Mouse (Mus musculus): ENCODE data around the gene Nags.

Gene Nags

DNA sequence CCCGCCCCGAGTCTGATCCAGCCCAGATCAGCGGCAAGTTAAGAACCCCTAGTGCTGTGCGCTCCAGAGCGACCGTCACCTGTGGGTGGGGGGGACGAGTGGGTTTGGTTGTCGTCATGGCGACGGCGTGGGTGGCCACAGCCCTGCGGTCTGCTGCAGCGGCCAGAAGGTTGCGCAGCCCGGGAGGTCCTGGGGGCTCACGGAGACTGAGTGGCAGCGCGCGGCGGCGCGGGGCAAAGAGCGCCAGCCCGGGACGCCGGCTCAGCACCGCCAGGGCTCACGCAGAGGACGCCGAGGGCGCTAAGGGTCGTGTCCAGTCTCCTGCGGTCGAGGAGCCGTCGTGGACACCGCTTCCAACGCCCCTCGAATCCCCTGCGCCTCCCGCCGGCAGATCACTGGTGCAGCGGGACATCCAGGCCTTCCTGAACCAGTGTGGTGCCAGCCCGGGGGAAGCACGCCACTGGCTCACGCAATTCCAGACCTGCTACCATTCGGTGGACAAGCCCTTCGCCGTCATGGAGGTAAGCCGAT, at the start of gene Nags:
Gene Nags, plus strand, starts transcription at position 43 of the 531 bp plus-strand sequence.
- DNase-seq, result no peak

DNA sequence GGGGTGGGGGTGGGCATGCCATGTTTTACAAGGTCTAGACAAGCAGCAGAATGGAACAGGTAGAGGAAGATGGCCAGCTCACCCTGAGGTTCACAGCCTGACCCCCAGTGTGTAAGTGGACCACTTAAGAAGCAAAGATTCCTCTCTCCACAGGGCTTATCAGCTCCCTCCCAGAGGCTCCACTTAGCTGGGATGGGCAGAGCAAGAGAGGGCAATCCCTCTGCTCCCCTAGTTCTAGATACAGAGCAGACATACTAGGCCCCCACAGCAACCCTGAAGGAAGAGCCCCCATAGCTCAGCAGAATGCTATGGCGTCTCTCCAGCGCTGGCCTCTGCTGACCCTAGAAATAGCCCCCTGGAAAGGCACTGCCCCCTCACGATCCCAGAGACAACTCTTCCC, 49.6 kb upstream of the Nags start:
- no peak for DNase-seq

DNA sequence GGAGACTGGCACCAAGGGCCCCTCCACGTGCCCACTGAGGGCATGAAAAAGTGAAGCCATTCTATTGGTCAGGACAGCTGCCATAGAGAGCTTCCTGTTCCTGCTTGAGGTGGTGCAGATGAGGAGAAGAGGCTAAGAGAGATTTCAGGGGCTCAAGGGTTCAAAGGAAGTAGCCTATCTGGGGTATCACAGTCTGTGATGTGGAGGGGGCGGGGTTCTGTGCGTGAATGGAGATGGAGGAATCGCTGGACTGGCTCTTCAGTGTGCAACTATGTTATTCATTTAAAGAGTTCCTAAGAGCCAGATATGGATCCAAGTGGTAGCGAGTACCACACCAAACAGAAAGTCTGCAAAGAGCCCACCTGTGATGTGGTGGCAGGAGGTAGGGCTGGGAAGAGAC, 48.9 kb upstream of the Nags start:
- DNase-seq, result no peak

DNA sequence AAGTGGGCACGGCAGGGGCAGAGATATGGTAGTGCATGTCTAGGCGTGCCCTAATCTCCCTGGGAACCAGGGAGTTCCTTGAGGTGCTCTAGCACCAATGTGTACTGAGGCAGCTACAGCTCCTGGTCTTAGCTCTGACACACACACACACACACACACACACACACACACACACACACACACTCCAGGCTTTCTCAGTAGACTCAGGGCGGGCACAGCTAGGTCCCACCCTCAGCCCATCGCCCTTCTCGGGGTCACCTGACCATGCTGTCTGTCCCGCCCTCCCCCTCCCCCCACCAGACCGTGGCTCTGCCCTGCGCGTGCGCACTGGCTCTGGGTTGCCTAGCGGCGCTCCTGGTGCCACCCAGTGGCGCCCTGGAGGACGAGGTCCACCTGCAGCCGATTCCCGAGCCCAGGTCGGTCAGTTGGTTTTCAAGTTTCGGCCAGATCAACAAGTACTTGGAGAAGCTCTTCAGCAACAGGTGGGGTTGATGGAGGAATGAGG, 48.4 kb upstream of the Nags start:
- peak; percentile 77 to 88 for DNase-seq

DNA sequence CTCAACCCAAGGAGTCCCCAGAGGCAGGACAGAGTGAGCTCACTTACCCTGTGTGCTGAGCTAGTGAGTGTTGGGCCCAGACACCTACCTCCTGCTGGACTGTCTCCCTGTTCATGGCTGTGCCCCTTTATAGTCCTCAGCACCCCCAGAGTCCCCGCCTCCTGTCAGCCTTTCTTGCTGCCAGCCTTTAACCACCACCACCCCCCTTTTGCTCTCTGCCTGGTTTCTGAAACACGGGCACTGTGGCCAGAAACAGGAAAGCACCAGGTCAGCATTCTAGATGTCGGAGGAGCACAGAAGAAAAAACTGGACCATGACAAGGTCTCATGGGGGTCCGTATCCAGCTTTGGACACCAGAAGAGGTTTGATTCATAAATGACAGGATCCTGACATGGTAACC, 44.1 kb upstream of the Nags start, which contains the start of gene Ppy:
Gene Ppy, minus strand, starts transcription at position 101 of the 400 bp plus-strand sequence.
- no peak for DNase-seq

DNA sequence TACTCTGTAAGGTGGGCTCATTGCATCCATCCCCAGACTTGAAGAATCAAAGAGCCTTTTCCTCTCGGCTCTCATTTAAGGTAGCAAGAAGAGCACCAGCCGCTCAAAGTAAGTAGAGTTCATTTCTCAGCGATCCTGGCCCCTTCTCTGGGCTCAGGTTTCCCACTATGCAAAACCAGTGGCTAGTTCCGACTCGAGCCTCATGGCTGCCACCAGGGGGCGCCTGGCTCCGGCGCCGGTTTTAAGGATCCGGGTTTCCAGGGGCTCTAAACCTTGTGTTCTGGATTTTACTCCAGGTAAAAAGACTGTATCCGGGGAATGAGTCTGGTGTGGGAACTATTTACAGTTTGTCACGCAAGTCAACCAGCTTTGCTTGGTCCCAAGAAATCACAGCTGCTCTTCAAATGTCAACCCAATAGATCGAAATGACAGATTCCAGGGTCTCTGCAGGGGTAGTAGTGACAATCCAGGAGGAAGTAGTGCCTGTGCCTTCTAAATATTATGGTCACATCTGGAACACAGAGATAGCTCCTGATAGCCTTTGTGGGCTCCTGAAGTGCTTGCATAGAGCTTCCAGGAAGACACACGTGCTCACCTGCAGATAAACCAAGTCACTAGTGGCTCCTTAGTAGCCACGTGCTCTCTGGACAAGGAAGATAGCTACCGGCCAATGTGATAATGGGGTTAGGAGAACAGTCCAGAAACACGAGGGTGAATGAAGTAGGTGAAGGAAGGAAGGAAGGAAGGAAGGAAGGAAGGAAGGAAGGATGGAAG, 42.6 kb upstream of the Nags start:
- peak; percentile 79 to 87 for DNase-seq

DNA sequence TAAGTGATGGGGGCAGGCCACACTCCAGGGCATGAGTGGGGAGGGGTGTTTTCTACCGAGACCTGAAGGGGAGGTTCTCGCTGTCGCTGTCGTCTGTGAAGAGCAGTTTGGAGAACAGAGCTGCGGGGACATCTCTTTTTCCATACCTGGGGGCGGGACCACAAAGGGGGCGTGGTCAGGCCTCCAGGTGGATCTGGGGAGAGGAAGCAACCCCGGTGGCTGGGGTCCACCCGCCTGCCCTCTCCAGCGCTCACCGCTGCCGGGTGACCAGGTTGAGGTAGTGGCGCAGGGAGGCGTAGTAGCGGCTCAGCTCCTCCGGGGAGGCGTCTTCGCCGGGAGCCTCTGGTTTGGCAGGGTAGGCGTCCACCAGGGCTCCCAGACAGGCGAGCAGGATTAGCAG, 38.4 kb upstream of the Nags start:
- DNase-seq, result no peak

DNA sequence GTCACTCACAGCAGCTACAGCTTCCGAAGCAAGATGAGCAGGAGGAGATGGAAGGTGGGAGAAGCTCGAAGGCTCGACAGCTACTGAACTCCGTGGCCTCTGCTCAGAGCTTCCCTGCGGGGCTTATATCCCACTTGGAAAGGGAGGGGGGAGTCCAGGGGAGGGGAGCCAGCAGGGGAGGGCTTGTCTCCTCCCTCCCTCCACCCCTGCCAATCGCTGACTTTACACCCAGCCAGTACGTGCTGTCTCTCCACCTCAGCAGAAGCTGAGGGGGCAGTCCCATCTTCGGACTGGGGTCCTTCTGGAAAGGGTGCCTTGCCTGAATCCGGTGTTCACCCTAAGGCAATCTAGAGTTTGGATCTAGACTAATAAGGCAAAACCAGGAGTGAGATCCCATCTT, 37.6 kb upstream of the Nags start, which contains the start of gene Pyy:
Gene Pyy, minus strand, starts transcription at position 101 of the 400 bp plus-strand sequence.
- no peak for DNase-seq

DNA sequence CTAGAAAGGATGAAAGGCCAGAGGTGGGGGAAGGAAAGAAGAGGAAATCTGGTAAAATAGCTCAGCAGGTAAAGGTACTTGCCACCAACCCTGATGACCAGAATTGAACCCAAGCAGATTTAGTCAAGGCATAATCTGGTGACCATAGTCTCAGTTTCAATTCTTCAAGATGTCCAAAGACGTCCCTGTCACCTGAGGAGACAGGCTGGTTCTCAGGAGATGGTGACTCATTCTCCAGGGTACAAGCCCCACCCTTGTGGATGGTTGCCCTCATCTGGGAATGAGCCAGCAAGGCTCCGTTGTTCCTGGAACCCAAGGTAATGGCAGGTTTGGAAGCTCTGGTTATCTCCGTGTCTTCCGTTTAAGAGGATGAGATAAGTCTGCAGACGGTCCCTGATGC, 33.7 kb upstream of the Nags start:
- DNase-seq, result no peak

DNA sequence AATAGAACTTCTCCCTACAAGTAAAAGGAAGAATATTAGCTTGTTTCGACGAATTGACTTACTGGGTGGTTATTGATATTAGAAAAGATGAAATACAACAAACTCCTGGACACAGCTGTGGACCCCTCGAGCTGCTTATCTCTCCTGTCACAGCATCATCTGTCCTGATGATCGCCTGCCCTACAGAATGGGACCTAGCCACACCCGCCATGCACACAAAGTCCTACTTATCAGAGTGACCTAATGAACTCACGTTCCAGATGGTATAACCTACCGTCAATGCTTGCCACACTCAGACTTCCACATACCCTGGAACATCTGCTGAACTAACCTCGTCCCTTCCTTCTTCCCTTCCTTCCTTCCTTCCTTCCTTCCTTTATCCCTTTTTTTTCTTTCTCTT, 29.1 kb upstream of the Nags start:
- DNase-seq, result no peak

DNA sequence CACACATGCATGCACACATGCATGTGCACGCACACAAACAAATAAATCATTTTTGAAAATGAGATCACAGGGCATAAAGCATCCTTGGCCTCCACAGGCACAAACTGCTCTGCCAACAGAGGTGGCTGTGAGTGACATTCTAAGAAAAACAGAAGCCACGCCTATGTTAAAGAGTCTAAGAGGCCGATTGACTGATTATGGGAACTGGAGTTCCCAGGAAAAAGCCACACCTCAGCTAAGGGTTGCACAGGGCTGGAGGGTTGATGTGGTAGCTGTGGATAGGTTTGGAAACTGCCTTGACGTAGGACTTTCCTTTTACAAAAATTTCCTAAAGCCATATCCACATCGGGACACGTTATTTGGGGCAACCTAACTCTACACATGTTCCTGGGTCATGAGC, 27.9 kb upstream of the Nags start:
- no peak for DNase-seq

DNA sequence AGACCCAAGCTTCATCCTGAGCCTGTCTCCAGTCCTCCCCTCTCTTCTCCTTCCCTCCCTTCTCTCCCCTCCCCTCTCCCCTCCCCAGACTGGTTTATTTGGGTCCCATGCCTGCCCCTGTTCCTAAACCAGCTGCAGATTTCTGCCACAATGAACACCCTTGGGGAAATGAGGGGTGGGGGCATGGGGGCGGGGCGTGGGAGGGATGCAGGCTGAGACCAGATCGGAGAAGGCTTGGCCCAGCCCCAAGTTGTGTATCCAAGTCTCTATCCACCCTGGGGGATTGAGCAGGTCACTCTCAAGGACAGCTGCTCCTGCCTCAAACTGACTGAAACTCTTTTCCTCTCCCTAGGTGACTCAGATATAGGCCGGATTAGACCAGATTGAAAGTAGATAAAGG, 10.8 kb upstream of the Nags start:
- no peak for DNase-seq

DNA sequence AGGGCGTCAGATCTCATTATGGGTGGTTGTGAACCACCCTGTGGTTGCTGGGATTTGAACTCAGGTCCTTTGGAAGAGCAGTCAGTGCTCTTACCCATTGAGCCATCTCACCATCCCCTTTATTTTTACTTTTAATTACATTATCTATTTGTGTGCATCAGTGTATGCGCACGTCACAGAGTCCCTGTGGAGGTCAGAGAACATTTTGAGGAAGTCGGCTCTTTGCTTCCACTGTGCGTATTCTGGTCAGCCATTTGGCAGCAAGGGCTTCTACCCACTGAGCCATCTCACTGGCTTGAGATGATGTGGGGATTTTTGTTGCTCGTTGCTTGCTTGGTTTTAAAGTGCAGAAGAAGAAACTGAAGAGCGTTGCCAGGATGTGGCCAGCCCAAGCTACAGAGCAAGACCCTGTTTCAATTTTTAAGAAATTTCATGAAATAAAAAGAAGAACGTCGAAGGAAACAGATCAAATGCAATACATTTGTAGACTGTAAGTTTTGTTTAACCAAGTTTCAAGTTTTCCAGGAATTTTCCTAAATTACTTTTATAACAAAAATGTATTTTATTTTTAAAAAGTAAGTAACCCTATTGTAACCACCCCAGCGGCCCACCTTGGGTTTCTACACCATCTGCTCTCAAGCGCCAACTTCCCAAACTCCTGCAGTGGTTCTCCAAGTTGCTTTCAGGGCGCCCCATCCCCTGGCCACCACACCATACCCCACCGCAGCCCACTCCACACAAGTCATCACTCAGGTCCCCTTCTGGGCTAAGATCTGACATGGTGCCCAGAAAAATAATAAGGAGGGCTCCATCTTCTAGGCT, 7.5 kb upstream of the Nags start:
- no peak for DNase-seq

DNA sequence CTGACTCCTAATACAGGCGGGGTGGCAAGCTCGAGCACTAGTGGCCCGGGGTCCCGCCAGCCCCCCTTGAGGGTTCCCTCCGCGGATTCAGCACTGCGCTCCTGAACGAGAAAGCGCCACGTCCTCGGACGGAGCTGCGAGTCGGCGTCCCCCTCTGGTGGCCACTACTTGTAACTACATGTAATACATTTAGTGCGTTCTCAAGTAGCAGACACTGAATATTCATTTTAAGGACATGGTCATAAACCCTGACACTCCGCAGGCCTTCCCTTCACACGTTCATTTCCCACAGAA, 6.9 kb upstream of the Nags start:
- peak; percentile 73 to 86 for DNase-seq

DNA sequence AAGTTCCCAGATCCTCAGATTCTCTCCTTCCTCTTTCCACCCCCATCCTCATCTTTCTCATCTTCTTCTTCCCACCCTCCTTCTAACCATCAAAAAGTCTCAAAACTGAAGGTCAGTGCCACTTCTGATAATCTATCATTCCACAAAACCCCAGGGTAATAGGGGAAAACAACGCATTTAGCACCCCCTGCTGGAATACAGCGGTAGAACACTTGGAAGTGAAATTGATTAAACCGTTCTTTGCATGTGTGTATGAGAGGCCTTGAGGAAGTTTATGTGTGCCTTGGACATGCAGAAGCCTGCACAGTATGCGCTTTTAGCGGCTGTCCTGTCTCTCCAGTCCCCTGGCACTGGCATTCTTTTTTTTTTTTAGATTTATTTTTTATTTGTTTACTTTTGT, 4.8 kb upstream of the Nags start:
- peak; percentile 53 to 78 for DNase-seq

DNA sequence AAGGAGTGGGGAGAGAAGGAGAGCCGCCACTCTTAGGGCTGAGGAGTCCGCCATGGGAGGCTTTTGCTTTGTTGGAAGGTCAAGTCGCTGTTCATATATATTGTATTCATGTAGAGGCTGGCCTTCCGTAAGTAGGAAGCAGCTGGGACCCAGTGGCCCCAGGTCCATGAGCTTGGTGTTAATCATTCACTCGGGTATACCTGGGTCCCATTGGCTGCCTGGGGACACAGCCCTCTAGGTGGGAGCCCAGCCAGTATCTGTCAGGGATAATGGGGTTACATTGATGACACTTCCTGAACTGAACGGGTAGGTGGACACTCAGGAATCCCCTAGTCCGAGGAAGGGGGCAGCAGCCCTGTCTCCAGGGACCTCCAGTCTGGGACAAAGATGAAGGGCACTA, 3.0 kb upstream of the Nags start:
- DNase-seq, result no peak

DNA sequence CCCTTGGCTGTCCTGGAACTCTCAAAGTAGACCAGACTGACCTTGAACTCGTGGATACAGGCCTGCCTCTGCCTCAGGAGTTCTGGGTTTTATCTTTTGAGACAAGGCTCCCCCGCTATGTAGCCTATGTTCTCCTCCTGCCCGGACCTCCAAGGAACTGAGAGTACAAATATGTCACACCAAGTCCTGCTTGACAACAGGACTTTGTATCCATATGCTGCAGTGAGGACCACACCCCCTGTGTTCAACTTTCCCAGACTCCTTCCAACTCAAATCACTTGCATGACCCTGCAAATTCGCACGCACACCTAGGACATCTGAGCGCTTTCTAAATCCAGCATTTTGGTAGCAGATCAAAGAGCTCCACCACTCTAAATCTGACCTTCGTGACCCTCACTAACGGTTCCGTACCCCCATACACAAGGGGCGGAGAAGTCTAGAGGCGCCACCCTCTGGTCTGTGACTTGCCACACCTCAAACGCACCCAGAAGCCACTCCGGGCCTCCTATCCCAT, 299 bp upstream of the Nags start:
- no peak for DNase-seq

DNA sequence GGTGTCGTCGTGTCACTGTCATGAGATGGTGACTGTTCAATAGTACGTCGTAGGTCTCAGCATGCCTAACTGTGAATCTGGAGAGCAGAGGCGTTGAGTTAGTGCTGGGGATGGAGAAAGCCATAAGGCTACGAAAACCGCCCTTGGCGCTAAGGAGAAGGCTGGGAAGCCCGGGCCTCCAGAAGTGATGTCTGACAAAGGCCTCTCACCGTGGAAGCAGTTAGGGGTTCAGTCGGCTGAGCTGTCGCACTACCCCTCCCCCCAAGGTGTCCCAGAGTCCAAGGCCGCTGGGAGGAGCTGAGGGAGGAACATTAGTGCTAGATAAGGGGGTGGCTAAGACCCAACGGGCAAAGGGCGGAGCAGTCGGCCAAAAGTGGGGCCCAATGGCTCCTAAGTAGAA, 692 bp downstream of the Nags start:
- no peak for DNase-seq

DNA sequence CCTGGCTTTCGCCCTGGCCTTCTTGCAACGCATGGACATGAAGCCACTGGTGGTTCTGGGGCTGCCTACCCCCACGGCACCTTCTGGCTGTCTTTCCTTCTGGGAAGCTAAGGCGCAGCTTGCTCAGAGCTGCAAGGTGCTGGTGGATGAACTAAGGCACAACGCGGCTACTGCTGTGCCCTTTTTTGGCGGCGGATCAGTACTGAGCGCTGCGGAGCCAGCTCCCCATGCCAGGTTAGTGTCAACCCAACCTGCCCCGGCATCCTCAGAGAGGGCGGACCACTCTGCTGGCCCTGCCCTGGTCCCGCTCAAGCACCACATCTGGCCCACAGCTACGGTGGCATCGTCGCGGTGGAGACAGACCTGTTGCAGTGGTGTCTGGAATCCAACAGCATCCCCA, 1.2 kb downstream of the Nags start:
- no peak for DNase-seq

DNA sequence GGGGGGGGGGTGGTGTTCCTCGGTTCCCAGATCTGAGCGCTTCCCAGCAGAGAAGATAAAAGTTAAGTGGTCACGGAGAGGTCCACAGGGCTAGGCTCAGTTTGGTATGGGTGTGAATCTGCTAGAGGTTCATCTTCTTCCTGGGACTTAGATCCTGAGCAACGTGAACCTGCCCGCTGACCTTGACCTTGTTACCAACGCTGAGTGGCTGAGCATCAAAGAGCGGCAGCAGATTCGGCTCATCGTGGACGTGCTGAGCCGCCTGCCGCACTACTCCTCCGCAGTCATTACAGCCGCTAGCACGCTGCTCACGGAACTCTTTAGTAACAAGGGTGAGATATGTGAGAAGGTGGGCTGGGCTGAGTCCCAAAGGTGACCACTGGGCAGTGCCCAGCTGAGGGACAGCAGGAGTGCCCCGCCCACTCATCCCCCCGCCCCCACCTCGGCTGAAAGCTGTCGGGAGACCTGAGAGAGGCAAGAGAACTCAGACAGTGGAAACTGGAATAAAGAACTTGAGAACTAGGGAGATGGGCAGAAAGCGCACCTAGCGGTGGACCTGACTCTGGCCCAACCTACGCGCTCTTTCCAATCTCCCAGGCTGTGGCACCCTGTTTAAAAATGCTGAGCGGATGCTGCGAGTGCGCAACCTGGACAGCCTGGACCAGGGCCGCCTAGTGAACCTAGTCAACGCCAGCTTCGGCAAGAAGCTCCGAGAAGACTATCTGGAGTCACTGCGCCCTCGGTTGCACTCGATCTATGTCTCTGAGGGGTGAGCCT, 2.1 kb downstream of the Nags start:
- no peak for DNase-seq

DNA sequence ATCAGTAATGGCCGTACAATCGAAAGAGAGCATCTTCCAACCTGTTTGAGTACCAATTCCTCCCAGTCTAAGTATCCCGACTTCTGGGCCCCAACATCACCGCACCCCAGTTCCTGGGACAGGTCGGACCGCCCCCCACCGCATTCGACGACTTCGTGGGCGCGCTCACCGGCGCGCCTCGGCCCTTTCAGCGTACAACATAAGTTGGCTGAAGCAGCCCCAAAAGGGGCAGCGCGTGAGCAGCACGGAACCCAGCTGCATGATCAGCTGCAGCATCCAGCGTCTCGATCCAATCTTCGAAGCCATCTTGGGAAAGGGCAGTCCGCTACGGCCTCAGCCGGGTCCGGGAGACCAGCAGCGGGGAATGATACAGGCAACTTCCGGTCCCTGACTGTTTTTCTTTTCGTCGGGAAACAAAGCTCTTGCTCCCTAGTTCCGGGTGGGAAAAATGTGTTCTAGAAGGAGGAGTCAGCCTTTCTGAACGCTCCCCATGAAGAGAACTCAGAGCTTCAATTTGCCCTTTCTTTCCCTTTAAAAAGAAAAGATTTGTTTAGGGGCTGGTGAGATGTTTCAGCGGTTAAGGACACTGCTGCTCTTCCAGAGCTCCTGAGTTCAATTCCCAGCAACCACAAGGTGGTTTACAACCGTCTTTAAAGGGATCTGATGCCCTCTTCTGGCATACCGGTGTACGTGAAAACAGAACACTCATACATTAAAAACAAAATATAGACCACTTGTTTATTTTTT, 10.9 kb downstream of the Nags start, which contains the start of gene Tmem101:
Gene Tmem101, minus strand, starts transcription at position 366 of the 747 bp plus-strand sequence.
- peak; percentile 89 to 90 for DNase-seq

DNA sequence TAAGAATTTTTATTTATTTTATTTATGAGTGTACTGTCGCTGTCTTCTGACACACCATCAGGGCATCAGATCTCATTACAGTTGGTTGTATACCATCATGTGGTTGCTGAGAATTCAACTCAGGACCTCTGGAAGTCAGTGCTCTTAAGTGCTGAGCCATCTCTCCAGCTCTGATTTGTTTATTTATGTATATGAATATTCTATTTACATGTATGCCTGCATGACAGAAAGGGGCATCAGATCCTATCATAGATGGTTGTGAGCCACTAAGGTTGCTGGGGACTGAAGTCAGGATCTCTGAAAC, 11.4 kb downstream of the Nags start:
- no peak for DNase-seq

Measured in cerebellum, postnatal 25 days (tissue).